Mouse (Mus musculus) embryonic facial prominence, embryonic 12.5 days (tissue): Measurements from ENCODE around the gene Lrp8. TPM values are rescaled to one million over a fixed set of nuclear protein-coding genes. Genes with fewer than 3 reads are reported as not detected.

Experiments
- ATAC-seq: fragments of 200-750 bp; cut with Nextera tagmentation; 2 replicates; pipeline ENCODE4 v1.8.0; 2017; ENCODE audit not compliant: insufficient number of reproducible peaks, insufficient read depth, low FRiP score, low TSS enrichment
- H3K27ac ChIP-seq: fragments of 300-500 bp; sonication (generic); 2 replicates; pipeline ENCODE4 v1.5.1; 2016; ENCODE audit warnings: mild to moderate bottlenecking
- H3K27me3 ChIP-seq: fragments of 300-500 bp; sonication (generic); 2 replicates; pipeline ENCODE4 v1.6.1; 2016; ENCODE audit warnings: mild to moderate bottlenecking, moderate library complexity
- H3K36me3 ChIP-seq: fragments of 300-500 bp; sonication (generic); 2 replicates; pipeline ENCODE4 v1.6.1; 2016; ENCODE audit warnings: mild to moderate bottlenecking
- H3K4me1 ChIP-seq: fragments of 300-500 bp; sonication (generic); 2 replicates; pipeline ENCODE4 v1.6.1; 2016
- H3K4me2 ChIP-seq: fragments of 300-500 bp; sonication (generic); replicated peaks from 2 replicates; pipeline ENCODE4 v1.6.1; 2016; ENCODE audit warnings: mild to moderate bottlenecking, moderate library complexity
- H3K4me3 ChIP-seq: fragments of 300-500 bp; sonication (generic); 2 replicates; pipeline ENCODE4 v1.5.1; 2016; ENCODE audit warnings: mild to moderate bottlenecking
- H3K9ac ChIP-seq: fragments of 300-500 bp; sonication (generic); 2 replicates; pipeline ENCODE4 v1.6.1; 2016; ENCODE audit warnings: mild to moderate bottlenecking, moderate library complexity
- H3K9me3 ChIP-seq: fragments of 300-500 bp; sonication (generic); 2 replicates; pipeline ENCODE4 v1.6.1; 2016; ENCODE audit warnings: mild to moderate bottlenecking, moderate library complexity
- WGBS: fragments of 180-500 bp; shearing (Covaris S2); methylation state at CpG from one replicate; pipeline ENCODE4 v1.1.7; 2016; 5-methylcytosine and 5-hydroxymethylcytosine counted together
- polyA plus RNA-seq: library from polyadenylated mRNA; unstranded; fragments of >200 nt; fragmentation: Nextera tagmentation; extraction: Ambion mirVana; gene quantifications from 2 replicates; pipeline ENCODE4 v1.2.1, GENCODE M21; 2016

Lrp8 gene
- polyA plus RNA-seq, 1 experiment from 2014 or later: 6.2 TPM

GRCm38 (mm10) chr4:107923803-107924194, 121.7 kb downstream of the Lrp8 start:
- H3K9me3 ChIP-seq: no peaks in the 10 kb centered on the region
- no peak for ATAC-seq
- 47% methylated on average over 7 of the region's 7 CpGs for WGBS
- no peak overlapping the region for H3K9ac ChIP-seq
- H3K4me3 ChIP-seq: peak overlapping the region; percentile 76
- peak overlapping the region; percentile 72 for H3K4me2 ChIP-seq
- H3K4me1 ChIP-seq: peaks cover 11% of the 10 kb centered on the region
- no peaks in the 10 kb centered on the region for H3K27me3 ChIP-seq
- 0 out of 2 replicates have a peak overlapping the region, but pooled peaks have one; percentile 55 for H3K27ac ChIP-seq
- 0 out of 2 replicates have a peak, but pooled peaks cover 2% of the 10 kb centered on the region for H3K36me3 ChIP-seq

Other genes with a start within 250 kb of the Lrp8 start
- 2.1 and 2.6 TPM in 2 replicates for gene Dmrtb1, start 118.0 kb upstream of the Lrp8 start, polyA plus RNA-seq
- 217 and 223 TPM in 2 replicates for gene Magoh, start 77.5 kb downstream of the Lrp8 start, polyA plus RNA-seq
- 126 and 132 TPM in 2 replicates for gene 0610037L13Rik, start 87.6 kb downstream of the Lrp8 start, polyA plus RNA-seq
- 26.1 and 31.1 TPM in 2 replicates for gene Cpt2, start 121.3 kb downstream of the Lrp8 start, polyA plus RNA-seq
- not detected in 2 replicates for gene Slc1a7, start 166.1 kb downstream of the Lrp8 start, polyA plus RNA-seq